Mouse (Mus musculus) olfactory bulb, adult 2 months (tissue): ENCODE measurements around the gene Ckap4.
A peak's percentile ranks its signal among the peaks of the same experiment; 100 is the strongest.

Experiments used
- CTCF ChIP-seq: fragments of 200-500 bp; IDR thresholded peaks from 2 replicates; pipeline ENCODE4 v1.5.1; 2012; ENCODE audit warnings: low read depth, mild to moderate bottlenecking, low read length, moderate library complexity; ENCODE audit not compliant: insufficient read depth
- POLR2A ChIP-seq: fragments of 200-500 bp; IDR thresholded peaks from 2 replicates; pipeline ENCODE4 v1.6.1; 2012; ENCODE audit warnings: mild to moderate bottlenecking, low read depth, low read length, moderate library complexity; ENCODE audit not compliant: insufficient read depth

GRCm38 (mm10) chr10:84576395-84577070, 42.7 kb upstream of the Ckap4 start, which contains the start of gene Tcp11l2:
- TF ChIP-seq CTCF (no peak), POLR2A (peak; percentile 80)
